Mouse (Mus musculus) left cerebral cortex, postnatal 36 days (tissue): ENCODE measurements around the gene Zfp976. TPM values are rescaled to one million over a fixed set of nuclear protein-coding genes. Genes with fewer than 3 reads are reported as not detected.
"Not testable (repeated sequence)": the region's sequence is repeated elsewhere in the genome, so short reads cannot be mapped to it uniquely, and the experiment has no call there.

ENCODE experiments used
- DNase-seq, 2 experiments: peaks; one replicate each; pipeline ENCODE4 v3.0.0; 2021 to 2022; ENCODE audit warnings: low spot score in 2 of 2, mixed read lengths in 1 of 2
- intact Hi-C: fragments of 180-260 bp; cut with DNase I; formaldehyde crosslinking; loops from one replicate; pipeline ENCODE4 v1.15.1; 2025
- microRNA-seq: library from miRNA; unstranded; fragments of <30 nt; microRNA quantifications from one replicate; pipeline ENCODE4 v1.2.0, GENCODE M21; 2022
- total RNA-seq, 2 experiments: library from RNA; stranded (reverse); gene quantifications; 2 replicates each; pipeline ENCODE4 v1.2.3; 2021

The Zfp976 gene
- total RNA-seq = 1 to 10 TPM; 2.3 to 4.5 TPM

DNA sequence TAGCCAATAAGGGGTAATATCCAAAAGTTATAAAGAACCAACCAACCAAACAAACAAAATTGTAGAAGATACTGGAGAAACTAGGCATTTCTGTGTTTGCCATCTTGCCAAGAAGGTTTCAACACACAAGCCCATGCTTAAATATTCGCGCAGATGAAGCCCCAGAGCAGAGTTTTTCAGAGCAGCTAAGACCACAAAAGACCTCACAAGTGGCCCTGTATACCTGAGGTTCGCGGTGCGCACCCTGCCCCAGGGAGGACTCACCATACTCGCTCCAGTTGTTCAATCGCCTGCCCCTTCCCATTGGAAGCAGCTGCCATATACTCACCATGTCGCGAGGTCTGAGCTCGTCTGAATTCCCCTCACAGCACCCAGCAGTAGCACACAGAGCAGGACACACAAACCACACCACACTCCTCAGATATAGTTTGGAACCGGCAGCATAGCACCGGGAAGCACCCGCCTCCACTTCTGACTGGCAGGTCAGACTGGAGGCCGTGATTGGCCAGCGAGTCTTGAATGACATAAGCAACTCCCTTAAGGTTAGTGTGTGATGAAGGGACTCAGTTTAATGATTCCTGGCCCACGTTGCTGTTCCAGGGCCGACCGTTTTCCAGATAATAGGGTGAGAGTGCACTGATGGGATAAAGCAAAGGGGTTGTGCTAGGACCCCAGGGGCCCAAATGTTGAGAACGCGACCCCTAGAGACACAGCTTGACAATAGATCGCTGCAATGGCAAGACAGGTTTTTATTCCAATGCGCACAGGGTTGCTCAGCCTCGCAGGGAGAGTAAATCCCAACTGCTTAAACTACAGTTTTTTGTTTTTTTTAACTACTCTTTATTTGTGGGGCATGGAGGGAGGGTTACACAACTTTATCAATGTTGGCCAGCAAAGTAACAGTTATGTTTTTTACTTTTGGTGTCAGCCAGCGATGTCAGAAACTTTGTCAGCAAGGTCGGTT is at the start of gene Zfp976:
Gene Zfp976 (minus strand): TSS at position 437 of the 964 bp plus-strand sequence.
- intact Hi-C loops = loop anchor here (5.0 kb wide), 1 partner anchor 50 kb away; the partner anchor contains the start of gene Zfp975
- peak; percentile 48 to 52 for DNase-seq

DNA sequence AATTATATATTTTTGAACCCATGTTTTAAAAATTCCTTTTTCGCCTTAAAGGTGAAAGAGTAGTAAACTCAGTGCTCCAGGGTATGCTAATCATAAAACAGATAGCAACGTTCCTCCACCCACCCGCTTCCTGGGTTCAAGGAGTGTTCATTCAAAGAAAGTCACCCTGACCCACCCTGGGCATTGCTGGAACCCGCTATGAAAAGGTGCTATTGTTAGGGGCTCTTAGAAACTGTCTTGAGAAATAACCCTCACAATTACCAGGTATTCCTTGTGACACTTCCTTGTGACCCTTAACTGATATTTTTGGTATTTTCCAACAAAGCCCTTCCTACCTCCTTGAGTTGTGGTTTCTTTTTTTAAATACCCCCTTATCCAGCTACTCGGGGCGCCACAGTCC is 37.7 kb upstream of the Zfp976 start:
- intact Hi-C loops = not testable (repeated sequence)

DNA sequence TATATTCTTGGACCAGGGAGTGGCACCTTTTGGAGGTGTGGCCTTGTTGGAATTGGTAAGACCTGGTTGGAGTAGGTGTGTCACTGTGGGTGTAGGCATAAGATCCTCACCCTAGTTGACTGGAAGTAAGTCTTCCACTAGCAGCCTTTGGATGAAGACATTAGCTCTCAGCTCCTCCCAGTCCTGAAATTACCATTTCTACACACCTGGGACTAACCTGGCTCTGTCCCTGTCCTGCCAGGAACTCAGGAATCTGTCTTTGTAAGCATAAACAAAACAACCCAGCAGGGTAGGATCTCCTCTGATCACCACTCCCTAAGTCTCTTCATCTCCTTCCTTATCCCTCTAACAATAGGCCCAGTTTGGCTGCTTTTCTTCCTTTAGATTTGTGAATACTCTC is 37.3 kb upstream of the Zfp976 start:
- DNase-seq, intact Hi-C loops: not testable (repeated sequence)

More for the DNA sequence above, 37.7 kb upstream of the Zfp976 start:
- not testable (repeated sequence) for DNase-seq

DNA sequence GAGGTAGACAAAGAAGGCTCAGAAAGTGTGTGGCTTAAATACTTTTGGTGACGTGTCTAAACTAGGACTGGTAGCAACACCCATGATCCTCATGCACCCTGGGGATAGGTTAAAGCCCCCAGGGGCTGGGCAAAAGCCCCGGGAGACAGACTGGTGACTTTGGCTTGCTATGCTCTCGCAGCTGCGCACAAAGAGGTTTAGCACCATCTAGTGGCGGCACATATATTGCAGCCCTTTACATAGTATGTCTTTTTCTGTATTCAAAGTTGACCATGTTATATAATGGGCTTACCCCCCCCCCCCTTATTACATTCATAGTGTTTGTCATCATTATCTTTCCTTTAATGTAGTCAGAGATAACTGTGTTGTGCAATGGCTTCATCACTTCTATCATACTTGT is 17.8 kb upstream of the Zfp976 start:
- DNase-seq, intact Hi-C loops: not testable (repeated sequence)

DNA sequence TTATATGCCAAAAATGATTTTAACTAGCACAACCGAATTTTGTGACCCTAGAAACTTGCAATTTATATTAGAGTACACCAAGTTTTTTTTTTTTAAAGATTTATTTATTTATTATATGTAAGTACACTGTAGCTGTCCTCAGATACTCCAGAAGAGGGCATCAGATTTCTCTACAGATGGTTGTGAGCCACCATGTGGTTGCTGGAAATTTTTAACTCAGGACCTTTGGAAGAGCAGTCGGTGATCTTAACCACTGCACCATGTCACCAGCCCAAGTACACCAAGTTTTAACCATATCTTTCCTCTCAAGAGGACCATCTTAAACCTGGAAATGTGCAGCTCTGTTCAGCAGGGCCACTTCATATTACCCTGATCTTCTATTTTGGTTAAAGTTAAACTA is 12.8 kb upstream of the Zfp976 start:
- DNase-seq, intact Hi-C loops: not testable (repeated sequence)

DNA sequence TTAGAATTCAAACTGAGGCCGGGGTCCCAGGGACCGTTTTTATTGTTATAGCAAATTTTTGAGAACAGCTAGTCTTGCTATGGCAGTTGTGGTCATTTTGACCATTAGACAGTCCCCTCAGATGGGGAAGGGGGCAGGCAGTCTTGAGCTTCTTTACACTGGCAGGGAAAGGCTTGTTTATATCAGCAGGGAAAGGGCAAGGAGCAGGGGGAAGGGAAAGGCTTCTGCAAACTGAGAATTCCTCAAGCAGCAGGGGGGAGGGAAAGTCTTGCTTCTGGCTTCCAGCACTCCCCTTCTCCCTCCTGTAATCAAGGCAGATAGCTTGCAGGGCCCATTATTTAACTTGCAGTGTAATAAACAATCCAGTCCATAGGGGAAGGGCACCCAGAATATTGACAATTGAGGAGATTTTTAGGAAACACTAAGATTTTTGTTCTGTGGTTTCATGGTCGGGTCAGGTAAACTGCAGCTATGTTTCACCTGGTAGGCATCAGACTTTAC is 782 bp upstream of the Zfp976 start:
- intact Hi-C loops = loop anchor here (5.0 kb wide), 1 partner anchor 49 kb away; the partner anchor contains the start of gene Zfp975
- not testable (repeated sequence) for DNase-seq

DNA sequence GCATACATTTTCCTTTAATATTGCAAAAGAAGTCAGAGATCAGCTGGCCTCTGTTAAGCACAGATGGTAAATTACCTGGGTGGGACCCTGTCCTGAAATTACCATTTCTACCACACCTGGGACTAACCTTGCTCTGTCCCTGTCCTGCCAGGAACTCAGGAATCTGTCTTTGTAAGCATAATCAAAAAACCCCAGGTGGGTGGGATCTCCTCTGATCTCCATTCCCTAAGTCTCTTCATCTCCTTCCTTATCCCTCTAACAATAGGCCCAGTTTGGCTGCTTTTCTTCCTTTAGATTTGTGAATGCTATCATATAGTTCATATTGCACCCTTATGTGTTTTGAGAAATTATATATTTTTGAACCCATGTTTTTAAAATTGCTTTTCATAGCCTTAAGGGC is 11.4 kb downstream of the Zfp976 start:
- intact Hi-C loops, DNase-seq: not testable (repeated sequence)

DNA sequence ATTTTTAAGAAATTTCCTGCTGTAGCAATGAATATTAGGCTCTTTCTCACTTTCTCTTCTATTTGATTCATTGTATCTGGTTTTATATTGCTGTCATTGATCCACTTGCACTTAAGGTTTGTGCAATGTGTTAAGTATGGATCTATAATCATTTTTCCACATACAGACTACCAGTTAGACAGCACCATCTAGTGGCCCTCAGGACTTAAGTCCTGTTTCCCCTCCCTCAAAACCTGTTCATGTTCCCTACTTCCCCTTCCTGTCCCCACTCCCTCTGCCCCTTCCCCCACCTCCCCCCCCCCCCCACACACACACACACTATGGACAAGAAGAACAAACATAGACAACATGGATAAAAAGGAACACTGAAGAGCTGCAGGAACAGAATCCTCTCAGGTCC is 46.7 kb downstream of the Zfp976 start:
- DNase-seq, intact Hi-C loops: not testable (repeated sequence)

DNA sequence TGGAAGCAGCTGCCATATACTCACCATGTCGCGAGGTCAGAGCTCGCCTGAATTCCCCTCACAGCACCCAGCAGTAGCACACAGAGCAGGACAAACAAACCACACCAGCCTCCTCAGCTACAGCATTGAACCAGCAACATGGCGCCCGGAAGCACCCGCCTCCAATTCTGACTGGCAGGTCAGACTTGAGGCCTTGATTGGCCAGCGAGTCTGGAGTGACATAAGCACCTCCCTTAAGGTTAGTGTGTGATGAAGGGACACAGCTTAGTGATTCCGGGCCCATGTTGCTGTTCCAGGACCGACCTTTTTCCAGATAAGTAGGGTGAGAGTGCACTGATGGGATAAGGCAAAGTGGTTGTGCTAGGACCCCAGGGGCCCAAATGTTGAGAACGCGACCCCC is 50.0 kb downstream of the Zfp976 start, which contains the start of gene Zfp977:
Gene Zfp977 (minus strand): TSS at position 135 of the 400 bp plus-strand sequence.
- intact Hi-C loops, DNase-seq: not testable (repeated sequence)

DNA sequence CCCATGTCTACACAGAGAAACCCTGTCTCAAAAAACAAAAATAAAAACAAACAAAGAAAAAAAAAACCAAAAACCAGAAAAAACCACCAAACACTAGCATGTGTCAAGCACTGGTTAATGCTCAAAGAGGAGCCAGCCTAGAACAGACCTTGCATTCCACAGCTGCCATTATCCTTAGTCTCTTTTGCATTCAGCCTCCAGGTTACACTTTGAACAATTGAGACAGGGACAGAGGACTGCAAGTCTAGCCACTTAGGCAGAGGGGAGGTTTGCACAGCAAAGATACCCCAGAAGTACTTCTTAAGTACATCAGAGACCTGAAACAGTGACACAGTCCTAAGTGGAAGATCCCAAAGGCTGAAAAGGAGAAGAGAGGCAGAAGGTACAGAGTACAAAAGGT is 51.1 kb downstream of the Zfp976 start:
- DNase-seq, intact Hi-C loops: not testable (repeated sequence)

DNA sequence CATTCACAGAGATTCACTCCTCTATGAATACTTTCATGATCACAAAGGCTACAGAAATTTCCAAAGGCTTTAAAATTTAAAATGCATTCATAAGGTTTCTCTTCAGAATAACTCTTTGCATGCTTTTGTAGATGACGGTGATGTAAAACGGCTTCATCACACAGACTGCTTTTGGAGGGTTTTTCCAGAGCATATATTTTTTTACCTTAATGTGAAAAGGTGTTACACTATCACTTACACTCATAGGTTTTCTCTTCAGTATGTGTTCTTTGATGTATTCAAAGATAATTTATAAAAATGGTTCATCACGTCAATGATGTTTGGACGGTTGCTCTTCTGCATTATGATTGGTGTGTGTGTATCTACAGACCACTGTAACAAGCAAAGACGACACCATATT is 63.9 kb downstream of the Zfp976 start, which contains the start of gene Gm21028:
Gene Gm21028 (minus strand): TSS at position 101 of the 400 bp plus-strand sequence.
- no peak for DNase-seq
- intact Hi-C loops = no loop called here

Small RNAs within 50 kb of the gene (microRNA-seq; reads per million reads assigned to microRNA genes)
- not detected for gene Gm24938

Other genes with a start within 250 kb of the Zfp976 start
- not detected for gene 4933421I07Rik, start 194.5 kb downstream of the Zfp976 start, total RNA-seq
- 10 to 100 TPM; 17.4 to 20.0 TPM for gene Zfp141, start 136.8 kb downstream of the Zfp976 start, total RNA-seq
- not detected for gene Gm21028, start 64.0 kb downstream of the Zfp976 start, total RNA-seq
- gene Zfp977, start 50.0 kb downstream of the Zfp976 start, total RNA-seq = 1 to 10 TPM; 1.2 to 1.6 TPM
- gene Zfp975, start 50.2 kb upstream of the Zfp976 start, total RNA-seq = 1 to 10 TPM; 4.9 to 8.3 TPM
- not detected for gene Gm17067, start 84.4 kb upstream of the Zfp976 start, total RNA-seq
- gene Vmn2r62, start 150.9 kb upstream of the Zfp976 start, total RNA-seq = not detected
- gene Gm2381, start 224.6 kb upstream of the Zfp976 start, total RNA-seq = not detected